Mouse (Mus musculus) brain, embryonic 14.5 days (tissue): ENCODE data around the gene Dlgap1.

Experiments
- CTCF ChIP-seq: fragments of 200-500 bp; IDR thresholded peaks from 2 replicates; pipeline ENCODE4 v1.5.1; 2012; ENCODE audit warnings: inconsistent platforms, mild to moderate bottlenecking, moderate library complexity, borderline replicate concordance; ENCODE audit not compliant: insufficient read depth, insufficient read length; ENCODE audit errors: extremely low read depth
- POLR2A ChIP-seq: fragments of 200-500 bp; IDR thresholded peaks from 2 replicates; pipeline ENCODE4 v1.6.1; 2012; ENCODE audit warnings: mild to moderate bottlenecking, inconsistent platforms, borderline replicate concordance; ENCODE audit not compliant: poor library complexity, insufficient read depth, insufficient read length, severe bottlenecking; ENCODE audit errors: extremely low read depth

DNA sequence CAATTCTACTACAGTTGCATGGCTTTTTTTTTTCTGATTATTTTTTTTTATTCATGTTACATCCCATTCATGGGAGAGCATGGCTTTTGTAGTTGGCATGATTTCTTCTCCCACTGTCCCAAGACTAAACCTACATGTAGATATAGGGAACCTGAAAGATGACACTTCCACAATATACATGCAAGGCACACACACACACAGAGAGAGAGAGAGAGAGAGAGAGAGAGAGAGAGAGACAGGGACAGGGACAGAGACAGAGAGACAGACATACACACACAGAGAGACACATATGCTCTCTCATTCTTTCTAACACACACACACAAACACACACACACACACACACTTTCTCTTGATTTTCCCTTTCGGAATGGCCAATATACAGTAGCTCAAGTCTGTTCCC lies 395.1 kb downstream of the Dlgap1 start:
- TF ChIP-seq POLR2A (no peak), CTCF (no peak)
